Mouse (Mus musculus) ES-E14 (cell line): ENCODE measurements at regions not wholly inside any gene's neighbourhood (a gene's known extent, or its start where the extent isn't known, plus 50 kb on each side); places are given as distances from the start of the nearest gene placed in this dataset.
A peak's percentile ranks its signal among the peaks of the same experiment; 100 is the strongest.

ENCODE experiments used
- DNase-seq: peaks from one replicate; pipeline ENCODE4 v3.0.0-alpha.2; 2013; ENCODE audit warnings: low read depth, low spot score
- H3K27ac ChIP-seq: 2 replicates; pipeline ENCODE4 v1.5.1; 2012; ENCODE audit warnings: low read depth, mild to moderate bottlenecking, low read length, moderate library complexity, mixed read lengths; ENCODE audit not compliant: poor library complexity, insufficient read depth, severe bottlenecking
- H3K36me3 ChIP-seq: 2 replicates; pipeline ENCODE4 v1.6.1; 2012; ENCODE audit warnings: mild to moderate bottlenecking, low read length, moderate library complexity, mixed read lengths; ENCODE audit not compliant: control insufficient read depth, poor library complexity, insufficient read depth, severe bottlenecking
- H3K4me1 ChIP-seq, 2 experiments: fragments of 150-350 bp in 1 of 2; sonication (generic) in 1 of 2; 2 replicates each; pipeline ENCODE4 v1.6.1; 2012; ENCODE audit warnings: low read length in 2 of 2, mild to moderate bottlenecking in 1 of 2, mixed read lengths in 1 of 2; ENCODE audit not compliant: control insufficient read depth in 2 of 2, insufficient read depth in 2 of 2, poor library complexity in 1 of 2
- H3K4me3 ChIP-seq, 2 experiments: fragments of 150-350 bp in 1 of 2; sonication (generic) in 1 of 2; 2 replicates each; pipeline ENCODE4 v1.5.1; 2012; ENCODE audit warnings: low read length in 2 of 2, low read depth in 1 of 2, mild to moderate bottlenecking in 1 of 2, mixed read lengths in 1 of 2; ENCODE audit not compliant: insufficient read depth in 1 of 2, poor library complexity in 1 of 2, severe bottlenecking in 1 of 2
- H3K9ac ChIP-seq: 2 replicates; pipeline ENCODE4 v1.6.1; 2012; ENCODE audit warnings: low read depth, mild to moderate bottlenecking, low read length, mixed read lengths; ENCODE audit not compliant: poor library complexity, insufficient read depth, severe bottlenecking
- H3K9me3 ChIP-seq: fragments of 150-350 bp; sonication (generic); 2 replicates; pipeline ENCODE4 v1.6.1; 2012; ENCODE audit warnings: low read depth, mild to moderate bottlenecking, low read length; ENCODE audit not compliant: control insufficient read depth, insufficient read depth
- CHD2 ChIP-seq: IDR thresholded peaks from 2 replicates; pipeline ENCODE4 v1.6.1; 2014; ENCODE audit warnings: mild to moderate bottlenecking, low read depth, low read length, inconsistent platforms
- HCFC1 ChIP-seq: IDR thresholded peaks from 2 replicates; pipeline ENCODE4 v1.6.1; 2012; ENCODE audit warnings: low read length, inconsistent platforms, borderline replicate concordance; ENCODE audit not compliant: insufficient read depth
- MAFK ChIP-seq: IDR thresholded peaks from 2 replicates; pipeline ENCODE4 v1.6.1; 2014; ENCODE audit warnings: mild to moderate bottlenecking, low read depth, low read length, inconsistent platforms; ENCODE audit not compliant: insufficient read depth
- ZC3H11A ChIP-seq: IDR thresholded peaks from 2 replicates; pipeline ENCODE4 v1.6.1; 2012; ENCODE audit warnings: low read depth, mild to moderate bottlenecking, inconsistent platforms, low read length, borderline replicate concordance
- ZNF384 ChIP-seq: IDR thresholded peaks from 2 replicates; pipeline ENCODE4 v1.6.1; 2012; ENCODE audit warnings: low read depth, low read length, inconsistent platforms
- in situ Hi-C, 2 experiments: fragments of 600-800 bp; cut with MboI; formaldehyde crosslinking; loops; one replicate each; pipeline ENCODE4 v1.15.1; 2025; ENCODE audit warnings: low sequenced_read_pairs in 2 of 2, inconsistent platforms in 1 of 2; ENCODE audit not compliant: unreplicated experiment in 2 of 2

DNA sequence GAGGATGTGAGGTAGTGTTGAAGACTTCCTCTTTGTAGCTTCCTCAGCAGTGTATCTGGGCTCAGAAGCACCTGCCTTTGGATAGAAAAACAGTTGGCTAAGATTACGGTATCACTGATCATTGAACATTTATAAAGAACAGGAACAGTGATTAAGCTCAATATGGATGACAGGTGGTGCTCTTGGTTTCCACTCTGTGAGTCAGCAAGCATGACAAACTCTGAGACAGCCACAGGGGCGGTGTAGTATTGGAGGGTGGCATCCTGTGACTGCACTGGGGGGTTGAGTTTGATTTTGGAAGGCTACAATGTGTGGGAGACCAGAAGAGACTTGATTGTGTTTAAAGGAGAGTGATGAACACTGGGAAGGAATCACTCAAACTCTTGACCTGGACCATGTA is 144.3 kb downstream of the Olfm4 start:
- no peaks in the 10 kb centered on the region for H3K9me3 ChIP-seq
- H3K36me3 ChIP-seq, result no peaks in the 10 kb centered on the region
- H3K27ac ChIP-seq, result no peak overlapping the region
- no peak overlapping the region for H3K9ac ChIP-seq
- TF ChIP-seq HCFC1, result no peak
- TF ChIP-seq MAFK, result no peak
- TF ChIP-seq ZC3H11A, result no peak
- DNase-seq, result no peak
- no peak overlapping the region for H3K4me3 ChIP-seq
- in situ Hi-C loops, result no loop called here
- no peaks in the 10 kb centered on the region for H3K4me1 ChIP-seq

DNA sequence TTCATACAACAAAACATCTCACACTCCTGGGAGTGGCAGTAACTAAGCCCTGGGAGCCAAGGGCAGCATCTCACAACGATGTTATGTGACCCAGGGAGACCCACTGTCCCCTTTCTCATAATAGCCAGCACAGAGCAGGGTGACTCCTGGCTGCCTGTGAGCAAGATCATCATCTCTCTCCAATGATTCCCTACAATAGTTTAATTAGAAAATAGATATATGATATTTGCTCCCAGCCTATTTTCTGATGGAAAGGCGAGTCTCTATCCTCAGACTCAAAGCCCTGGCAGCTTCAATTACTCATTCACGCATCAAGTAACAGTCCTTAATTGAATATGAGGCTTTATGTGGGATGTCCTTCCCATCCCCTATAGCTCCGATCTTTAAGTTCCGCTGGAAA is 153.7 kb downstream of the Olfm4 start:
- H3K4me1 ChIP-seq, result no peaks in the 10 kb centered on the region
- no peaks in the 10 kb centered on the region for H3K36me3 ChIP-seq
- H3K9ac ChIP-seq, result no peak overlapping the region
- in situ Hi-C loops, result no loop called here
- DNase-seq, result no peak
- no peak overlapping the region for H3K4me3 ChIP-seq
- TF ChIP-seq MAFK (no peak), CHD2 (no peak)
- no peak overlapping the region for H3K27ac ChIP-seq
- H3K9me3 ChIP-seq, result no peaks in the 10 kb centered on the region

DNA sequence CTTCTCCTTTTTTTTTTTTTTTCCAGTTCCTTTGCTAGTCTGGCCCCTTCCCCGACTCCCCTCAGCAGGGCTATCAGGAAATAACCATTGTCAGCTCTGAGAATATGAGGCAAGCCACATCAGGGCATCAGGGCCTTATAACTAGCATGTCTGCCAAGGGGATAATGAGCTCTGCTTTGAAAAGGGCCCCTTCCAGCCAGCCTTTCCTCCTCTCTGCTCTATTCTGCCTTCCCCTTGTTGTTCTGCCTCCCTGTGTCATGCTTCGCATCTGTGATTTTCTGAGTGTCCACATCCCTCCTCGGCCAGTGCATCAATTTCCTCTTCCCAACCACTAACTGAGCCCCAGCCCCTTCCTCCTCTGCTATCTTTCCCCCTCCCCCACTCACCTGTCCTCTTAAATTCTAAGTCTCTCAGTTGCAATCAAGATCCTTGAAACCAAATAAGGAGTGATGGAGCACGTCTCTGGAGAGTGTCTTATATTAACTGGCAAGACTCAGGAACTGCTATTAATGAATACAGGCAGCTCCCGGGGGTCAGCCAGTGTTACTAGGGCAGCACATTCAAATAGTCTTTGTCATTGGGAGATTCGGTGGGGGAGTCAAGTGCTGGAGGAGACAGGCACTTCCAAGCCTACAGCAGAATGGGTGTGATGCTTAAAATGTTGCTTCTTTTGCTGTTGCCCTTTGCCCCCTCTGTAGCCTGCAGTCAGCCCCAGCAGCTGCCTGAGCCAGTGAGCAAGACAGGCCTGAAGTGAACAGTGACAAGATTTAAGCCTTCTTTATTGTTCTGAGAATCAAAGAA is 155.3 kb downstream of the Olfm4 start:
- in situ Hi-C loops, result no loop called here
- H3K9me3 ChIP-seq, result no peaks in the 10 kb centered on the region
- no peak for DNase-seq
- no peak overlapping the region for H3K27ac ChIP-seq
- H3K4me3 ChIP-seq, result no peak overlapping the region
- no peaks in the 10 kb centered on the region for H3K4me1 ChIP-seq
- TF ChIP-seq CHD2 (no peak), HCFC1 (no peak), MAFK (no peak), ZNF384 (no peak), ZC3H11A (no peak)
- H3K36me3 ChIP-seq, result no peaks in the 10 kb centered on the region
- H3K9ac ChIP-seq, result no peak overlapping the region

DNA sequence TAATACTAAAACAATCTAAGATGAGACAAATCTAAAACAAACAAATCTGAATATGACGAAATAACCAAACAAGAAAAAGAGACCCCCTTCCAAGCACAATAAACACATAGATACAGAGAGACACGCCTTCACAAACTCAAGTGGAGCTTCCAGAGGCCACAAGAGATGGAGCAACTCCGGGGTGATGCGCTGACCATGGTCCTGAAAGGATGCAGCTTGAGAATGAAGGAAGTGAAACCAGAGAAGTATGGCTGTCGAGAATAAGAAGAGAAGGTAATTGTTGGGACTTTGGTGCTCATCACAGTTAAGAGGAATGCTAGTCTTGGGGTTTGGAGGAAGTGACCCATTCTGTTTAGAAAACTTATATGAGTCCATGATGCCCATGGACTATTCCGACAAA is 173.1 kb downstream of the Olfm4 start:
- Histone ChIP-seq H3K4me3 (no peak overlapping the region), H3K27ac (no peak overlapping the region), H3K36me3 (no peaks in the 10 kb centered on the region), H3K9ac (no peak overlapping the region), H3K4me1 (no peaks in the 10 kb centered on the region), H3K9me3 (no peaks in the 10 kb centered on the region)
- DNase-seq, result peak; percentile 57
- in situ Hi-C loops, result no loop called here
- TF ChIP-seq HCFC1 (no peak), ZNF384 (no peak), CHD2 (no peak), ZC3H11A (no peak), MAFK (no peak)

DNA sequence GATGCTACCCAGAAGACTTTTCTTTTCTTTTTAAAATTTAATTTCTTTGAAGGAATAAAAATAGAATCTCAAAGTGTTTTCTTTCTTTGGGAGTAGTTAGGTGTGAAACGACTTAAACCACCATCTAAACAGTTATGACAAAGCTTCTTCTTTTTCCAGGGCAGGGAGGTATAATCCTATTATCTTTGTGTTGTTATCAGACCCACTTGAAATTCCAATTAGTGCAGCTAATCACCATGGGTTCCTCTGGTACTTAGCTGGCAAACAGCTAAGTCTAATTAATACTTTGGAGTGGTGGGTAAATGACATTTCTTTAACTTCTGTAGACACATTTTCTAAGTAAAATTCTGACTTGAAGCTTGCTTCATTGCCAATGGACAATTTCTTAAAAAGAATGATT is 185.3 kb downstream of the Olfm4 start:
- H3K9me3 ChIP-seq, result no peaks in the 10 kb centered on the region
- H3K4me1 ChIP-seq, result no peaks in the 10 kb centered on the region
- TF ChIP-seq ZNF384 (no peak), ZC3H11A (no peak), HCFC1 (no peak), CHD2 (no peak), MAFK (no peak)
- H3K27ac ChIP-seq, result no peak overlapping the region
- no peak for DNase-seq
- in situ Hi-C loops, result no loop called here
- no peak overlapping the region for H3K9ac ChIP-seq
- no peaks in the 10 kb centered on the region for H3K36me3 ChIP-seq
- no peak overlapping the region for H3K4me3 ChIP-seq
